Mouse (Mus musculus): ENCODE measurements at regions not wholly inside any gene's neighbourhood (a gene's known extent, or its start where the extent isn't known, plus 50 kb on each side); places are given as distances from the start of the nearest gene placed in this dataset.

GRCm38 (mm10) chr14:118374819-118375520, 108.2 kb downstream of the Gm9376 start:
- no peak overlapping the region for H3K27ac ChIP-seq
- H3K27me3 ChIP-seq (replicated peaks), result no peaks in the 10 kb centered on the region
- 90% methylated on average over 10 of the region's 10 CpGs for WGBS
- H3K9ac ChIP-seq, result no peak overlapping the region
- H3K9me3 ChIP-seq, result no peaks in the 10 kb centered on the region
- no peaks in the 10 kb centered on the region for H3K36me3 ChIP-seq
- no peak overlapping the region for H3K4me3 ChIP-seq (replicated peaks)
- no peak overlapping the region for H3K4me2 ChIP-seq
- no peaks in the 10 kb centered on the region for H3K4me1 ChIP-seq
- no peak for ATAC-seq (ENCODE audit: insufficient read depth, low FRiP score, low read depth)

GRCm38 (mm10) chr14:118375641-118376040, 108.9 kb downstream of the Gm9376 start:
- Histone ChIP-seq H3K4me3 (replicated peaks) (no peak overlapping the region), H3K9me3 (no peaks in the 10 kb centered on the region), H3K36me3 (no peaks in the 10 kb centered on the region), H3K27me3 (replicated peaks) (no peaks in the 10 kb centered on the region), H3K4me2 (no peak overlapping the region), H3K4me1 (no peaks in the 10 kb centered on the region), H3K9ac (no peak overlapping the region), H3K27ac (no peak overlapping the region)
- no peak for ATAC-seq (ENCODE audit: insufficient read depth, low FRiP score, low read depth)
- 94% methylated on average over 12 of the region's 12 CpGs for WGBS

GRCm38 (mm10) chr14:118379624-118380023, 112.9 kb downstream of the Gm9376 start:
- no peaks in the 10 kb centered on the region for H3K36me3 ChIP-seq
- no peaks in the 10 kb centered on the region for H3K9me3 ChIP-seq
- no peak for ATAC-seq (ENCODE audit: insufficient read depth, low FRiP score, low read depth)
- 69% methylated on average over 8 of the region's 8 CpGs for WGBS
- H3K27me3 ChIP-seq (replicated peaks), result no peaks in the 10 kb centered on the region
- no peak overlapping the region for H3K9ac ChIP-seq
- H3K4me2 ChIP-seq, result no peak overlapping the region
- no peaks in the 10 kb centered on the region for H3K4me1 ChIP-seq
- no peak overlapping the region for H3K27ac ChIP-seq
- no peak overlapping the region for H3K4me3 ChIP-seq (replicated peaks)

GRCm38 (mm10) chr14:118385529-118385932, 118.8 kb downstream of the Gm9376 start:
- peak overlapping the region; percentile 45 for H3K4me2 ChIP-seq
- H3K9me3 ChIP-seq, result no peaks in the 10 kb centered on the region
- 9% methylated on average over 7 of the region's 7 CpGs for WGBS
- no peaks in the 10 kb centered on the region for H3K36me3 ChIP-seq
- H3K4me3 ChIP-seq (replicated peaks), result peak overlapping the region; percentile 14; the same call in 1 of the 2 replicates
- no peaks in the 10 kb centered on the region for H3K27me3 ChIP-seq (replicated peaks)
- H3K9ac ChIP-seq, result no peak overlapping the region
- peak overlapping the region; percentile 55; the same call in 1 of the 2 replicates for H3K27ac ChIP-seq
- 0 out of 2 replicates have a peak, but pooled peaks cover 4% of the 10 kb centered on the region for H3K4me1 ChIP-seq
- ATAC-seq (ENCODE audit: insufficient read depth, low FRiP score, low read depth), result peak; percentile 89

GRCm38 (mm10) chr14:118388061-118388460, 121.3 kb downstream of the Gm9376 start:
- WGBS, result 85% methylated on average over 15 of the region's 15 CpGs
- Histone ChIP-seq H3K36me3 (no peaks in the 10 kb centered on the region), H3K4me3 (replicated peaks) (no peak overlapping the region), H3K4me2 (no peak overlapping the region), H3K4me1 (0 out of 2 replicates have a peak, but pooled peaks cover 4% of the 10 kb centered on the region), H3K9ac (no peak overlapping the region), H3K27ac (no peak overlapping the region), H3K9me3 (no peaks in the 10 kb centered on the region), H3K27me3 (replicated peaks) (no peaks in the 10 kb centered on the region)
- ATAC-seq (ENCODE audit: insufficient read depth, low FRiP score, low read depth), result no peak

- H3K36me3 ChIP-seq, result no peaks in the 10 kb centered on the region
- peaks cover 5% of the 10 kb centered on the region; the same call in 1 of the 2 replicates for H3K4me1 ChIP-seq
- no peaks in the 10 kb centered on the region for H3K9me3 ChIP-seq
- H3K4me2 ChIP-seq, result no peak overlapping the region
- 62% methylated on average over 3 of the region's 3 CpGs for WGBS
- no peak for ATAC-seq (ENCODE audit: insufficient read depth, low FRiP score, low read depth)
- no peak overlapping the region for H3K9ac ChIP-seq
- H3K27me3 ChIP-seq (replicated peaks), result no peaks in the 10 kb centered on the region
- no peak overlapping the region for H3K27ac ChIP-seq
- H3K4me3 ChIP-seq (replicated peaks), result no peak overlapping the region
Measured at GRCm38 (mm10) chr14:118390790-118391189, 124.0 kb downstream of the Gm9376 start.

- no peak for ATAC-seq (ENCODE audit: insufficient read depth, low FRiP score, low read depth)
- Histone ChIP-seq H3K36me3 (no peaks in the 10 kb centered on the region), H3K4me3 (replicated peaks) (no peak overlapping the region), H3K27ac (no peak overlapping the region), H3K4me1 (peaks cover 5% of the 10 kb centered on the region; the same call in 1 of the 2 replicates), H3K27me3 (replicated peaks) (no peaks in the 10 kb centered on the region), H3K9ac (no peak overlapping the region), H3K4me2 (no peak overlapping the region), H3K9me3 (no peaks in the 10 kb centered on the region)
- 90% methylated on average over 5 of the region's 5 CpGs for WGBS
Measured at GRCm38 (mm10) chr14:118391561-118391960, 124.8 kb downstream of the Gm9376 start.

- H3K27ac ChIP-seq, result no peak overlapping the region
- WGBS, result 58% methylated on average over 6 of the region's 6 CpGs
- H3K4me2 ChIP-seq, result no peak overlapping the region
- ATAC-seq (ENCODE audit: insufficient read depth, low FRiP score, low read depth), result no peak
- no peaks in the 10 kb centered on the region for H3K9me3 ChIP-seq
- no peak overlapping the region for H3K4me3 ChIP-seq (replicated peaks)
- H3K27me3 ChIP-seq (replicated peaks), result no peaks in the 10 kb centered on the region
- H3K9ac ChIP-seq, result no peak overlapping the region
- peaks cover 5% of the 10 kb centered on the region; the same call in 1 of the 2 replicates for H3K4me1 ChIP-seq
- no peaks in the 10 kb centered on the region for H3K36me3 ChIP-seq
Measured at GRCm38 (mm10) chr14:118393676-118394075, 126.9 kb downstream of the Gm9376 start.

- H3K9me3 ChIP-seq, result no peaks in the 10 kb centered on the region
- 71% methylated on average over 4 of the region's 4 CpGs for WGBS
- no peak overlapping the region for H3K9ac ChIP-seq
- H3K4me2 ChIP-seq, result no peak overlapping the region
- H3K4me3 ChIP-seq (replicated peaks), result no peak overlapping the region
- no peak for ATAC-seq (ENCODE audit: insufficient read depth, low FRiP score, low read depth)
- H3K4me1 ChIP-seq, result no peaks in the 10 kb centered on the region
- H3K27ac ChIP-seq, result no peak overlapping the region
- H3K27me3 ChIP-seq (replicated peaks), result no peaks in the 10 kb centered on the region
- no peaks in the 10 kb centered on the region for H3K36me3 ChIP-seq
Measured at GRCm38 (mm10) chr14:118414275-118414674, 147.5 kb downstream of the Gm9376 start.

GRCm38 (mm10) chr14:118416163-118416562, 149.4 kb downstream of the Gm9376 start:
- Histone ChIP-seq H3K4me1 (no peaks in the 10 kb centered on the region), H3K9ac (no peak overlapping the region), H3K36me3 (no peaks in the 10 kb centered on the region), H3K27ac (no peak overlapping the region), H3K4me3 (replicated peaks) (no peak overlapping the region), H3K27me3 (replicated peaks) (no peaks in the 10 kb centered on the region), H3K4me2 (no peak overlapping the region), H3K9me3 (no peaks in the 10 kb centered on the region)
- WGBS, result 64% methylated on average over 7 of the region's 7 CpGs
- no peak for ATAC-seq (ENCODE audit: insufficient read depth, low FRiP score, low read depth)

- no peak overlapping the region for H3K27ac ChIP-seq
- no peak overlapping the region for H3K4me3 ChIP-seq (replicated peaks)
- H3K4me2 ChIP-seq, result no peak overlapping the region
- ATAC-seq (ENCODE audit: insufficient read depth, low FRiP score, low read depth), result no peak
- H3K4me1 ChIP-seq, result no peaks in the 10 kb centered on the region
- H3K27me3 ChIP-seq (replicated peaks), result no peaks in the 10 kb centered on the region
- no peaks in the 10 kb centered on the region for H3K9me3 ChIP-seq
- H3K9ac ChIP-seq, result no peak overlapping the region
- WGBS, result 90% methylated on average over 12 of the region's 12 CpGs
- H3K36me3 ChIP-seq, result no peaks in the 10 kb centered on the region
Measured at GRCm38 (mm10) chr14:118419442-118420193, 152.9 kb downstream of the Gm9376 start.

GRCm38 (mm10) chr14:118422351-118423001, 155.7 kb downstream of the Gm9376 start:
- Histone ChIP-seq H3K4me2 (peak overlapping the region; percentile 44), H3K36me3 (no peaks in the 10 kb centered on the region), H3K27me3 (replicated peaks) (no peaks in the 10 kb centered on the region), H3K9me3 (no peaks in the 10 kb centered on the region), H3K4me1 (no peaks in the 10 kb centered on the region), H3K27ac (no peak overlapping the region), H3K4me3 (replicated peaks) (no peak overlapping the region), H3K9ac (no peak overlapping the region)
- ATAC-seq (ENCODE audit: insufficient read depth, low FRiP score, low read depth), result peak; percentile 17; the same call in 1 of the 2 replicates
- 15% methylated on average over 17 of the region's 17 CpGs for WGBS

Measured in stomach, embryonic 15.5 days (tissue).